Mouse (Mus musculus) midbrain, embryonic 13.5 days (tissue): ENCODE measurements around the gene Tex19.1. TPM values are rescaled to one million over a fixed set of nuclear protein-coding genes. Genes with fewer than 3 reads are reported as not detected.

ENCODE experiments used
- ATAC-seq: fragments of 200-750 bp; cut with Nextera tagmentation; 2 replicates; pipeline ENCODE4 v1.8.0; 2017; ENCODE audit warnings: mild to moderate bottlenecking, moderate TSS enrichment, moderate library complexity
- H3K27ac ChIP-seq: fragments of 300-500 bp; sonication (generic); 2 replicates; pipeline ENCODE4 v1.5.1; 2015; ENCODE audit warnings: inconsistent platforms, mild to moderate bottlenecking, moderate library complexity
- H3K27me3 ChIP-seq: fragments of 300-500 bp; sonication (generic); 2 replicates; pipeline ENCODE4 v1.6.1; 2015; ENCODE audit warnings: mild to moderate bottlenecking, inconsistent platforms
- H3K36me3 ChIP-seq: fragments of 300-500 bp; sonication (generic); 2 replicates; pipeline ENCODE4 v1.6.1; 2015; ENCODE audit warnings: mild to moderate bottlenecking, inconsistent platforms
- H3K4me1 ChIP-seq: fragments of 300-500 bp; sonication (generic); replicated peaks from 2 replicates; pipeline ENCODE4 v1.6.1; 2015; ENCODE audit warnings: inconsistent platforms
- H3K4me2 ChIP-seq: fragments of 300-500 bp; sonication (generic); replicated peaks from 2 replicates; pipeline ENCODE4 v1.6.1; 2015; ENCODE audit warnings: moderate library complexity, mild to moderate bottlenecking, inconsistent platforms
- H3K4me3 ChIP-seq: fragments of 300-500 bp; sonication (generic); replicated peaks from 2 replicates; pipeline ENCODE4 v1.5.1; 2015; ENCODE audit warnings: mild to moderate bottlenecking, inconsistent platforms
- H3K9ac ChIP-seq: fragments of 300-500 bp; sonication (generic); replicated peaks from 2 replicates; pipeline ENCODE4 v1.6.1; 2015; ENCODE audit warnings: mild to moderate bottlenecking, inconsistent platforms
- H3K9me3 ChIP-seq: fragments of 300-500 bp; sonication (generic); 2 replicates; pipeline ENCODE4 v1.6.1; 2016; ENCODE audit warnings: mild to moderate bottlenecking, inconsistent platforms
- WGBS: fragments of 180-500 bp; shearing (Covaris S2); methylation state at CpG from one replicate; pipeline ENCODE4 v1.1.7; 2015; 5-methylcytosine and 5-hydroxymethylcytosine counted together
- polyA plus RNA-seq: library from polyadenylated mRNA; unstranded; fragments of >200 nt; fragmentation: Nextera tagmentation; extraction: Ambion mirVana; gene quantifications from 2 replicates; pipeline ENCODE4 v1.2.1, GENCODE M21; 2015

Tex19.1 gene
- polyA plus RNA-seq, 1 experiment from 2014 or later = not detected

GRCm38 (mm10) chr11:121121151-121121550, 24.8 kb upstream of the Tex19.1 start:
- H3K9me3 ChIP-seq = no peaks in the 10 kb centered on the region
- H3K4me2 ChIP-seq = no peak overlapping the region
- H3K36me3 ChIP-seq = no peaks in the 10 kb centered on the region
- WGBS = 92% methylated on average over 3 of the region's 3 CpGs
- no peak for ATAC-seq
- no peak overlapping the region for H3K4me3 ChIP-seq
- H3K9ac ChIP-seq = no peak overlapping the region
- no peaks in the 10 kb centered on the region for H3K27me3 ChIP-seq
- no peaks in the 10 kb centered on the region for H3K4me1 ChIP-seq
- H3K27ac ChIP-seq = no peak overlapping the region

GRCm38 (mm10) chr11:121122024-121122670, 23.8 kb upstream of the Tex19.1 start:
- Histone ChIP-seq H3K27me3 (no peaks in the 10 kb centered on the region), H3K4me1 (no peaks in the 10 kb centered on the region), H3K9ac (no peak overlapping the region), H3K36me3 (no peaks in the 10 kb centered on the region), H3K27ac (no peak overlapping the region), H3K4me3 (no peak overlapping the region), H3K9me3 (no peaks in the 10 kb centered on the region), H3K4me2 (no peak overlapping the region)
- 78% methylated on average over 2 of the region's 2 CpGs for WGBS
- no peak for ATAC-seq

GRCm38 (mm10) chr11:121123438-121123837, 22.5 kb upstream of the Tex19.1 start:
- no peak overlapping the region for H3K9ac ChIP-seq
- H3K4me2 ChIP-seq = no peak overlapping the region
- 88% methylated on average over 4 of the region's 4 CpGs for WGBS
- no peaks in the 10 kb centered on the region for H3K9me3 ChIP-seq
- H3K4me1 ChIP-seq = no peaks in the 10 kb centered on the region
- no peaks in the 10 kb centered on the region for H3K36me3 ChIP-seq
- H3K27ac ChIP-seq = no peak overlapping the region
- H3K4me3 ChIP-seq = no peak overlapping the region
- no peaks in the 10 kb centered on the region for H3K27me3 ChIP-seq
- ATAC-seq = no peak

GRCm38 (mm10) chr11:121125522-121126172, 20.3 kb upstream of the Tex19.1 start:
- WGBS = 92% methylated on average over 3 of the region's 3 CpGs
- Histone ChIP-seq H3K4me3 (no peak overlapping the region), H3K27me3 (no peaks in the 10 kb centered on the region), H3K9ac (no peak overlapping the region), H3K4me2 (no peak overlapping the region), H3K36me3 (no peaks in the 10 kb centered on the region), H3K9me3 (no peaks in the 10 kb centered on the region), H3K4me1 (no peaks in the 10 kb centered on the region), H3K27ac (no peak overlapping the region)
- no peak for ATAC-seq

GRCm38 (mm10) chr11:121126395-121126794, 19.5 kb upstream of the Tex19.1 start:
- WGBS = 87% methylated on average over 1 of the region's 1 CpGs
- Histone ChIP-seq H3K4me3 (no peak overlapping the region), H3K27me3 (no peaks in the 10 kb centered on the region), H3K27ac (no peak overlapping the region), H3K36me3 (no peaks in the 10 kb centered on the region), H3K4me2 (no peak overlapping the region), H3K4me1 (no peaks in the 10 kb centered on the region), H3K9me3 (no peaks in the 10 kb centered on the region), H3K9ac (no peak overlapping the region)
- no peak for ATAC-seq

- H3K4me2 ChIP-seq = no peak overlapping the region
- no peaks in the 10 kb centered on the region for H3K36me3 ChIP-seq
- no peaks in the 10 kb centered on the region for H3K27me3 ChIP-seq
- ATAC-seq = no peak
- no peak overlapping the region for H3K9ac ChIP-seq
- no peaks in the 10 kb centered on the region for H3K4me1 ChIP-seq
- H3K9me3 ChIP-seq = no peaks in the 10 kb centered on the region
- H3K4me3 ChIP-seq = no peak overlapping the region
- no peak overlapping the region for H3K27ac ChIP-seq
- 88% methylated on average over 3 of the region's 3 CpGs for WGBS
These were observed 18.5 kb upstream of the Tex19.1 start for GRCm38 (mm10) chr11:121127441-121127840.

GRCm38 (mm10) chr11:121129616-121130015, 16.3 kb upstream of the Tex19.1 start:
- no peak overlapping the region for H3K27ac ChIP-seq
- H3K9me3 ChIP-seq = no peaks in the 10 kb centered on the region
- ATAC-seq = no peak
- H3K27me3 ChIP-seq = no peaks in the 10 kb centered on the region
- no peak overlapping the region for H3K9ac ChIP-seq
- H3K36me3 ChIP-seq = no peaks in the 10 kb centered on the region
- no peak overlapping the region for H3K4me2 ChIP-seq
- H3K4me3 ChIP-seq = no peak overlapping the region
- no peaks in the 10 kb centered on the region for H3K4me1 ChIP-seq
- WGBS = 83% methylated on average over 1 of the region's 1 CpGs

- H3K4me2 ChIP-seq = no peak overlapping the region
- no peak overlapping the region for H3K4me3 ChIP-seq
- no peak for ATAC-seq
- H3K36me3 ChIP-seq = no peaks in the 10 kb centered on the region
- WGBS = 83% methylated on average over 1 of the region's 1 CpGs
- no peak overlapping the region for H3K9ac ChIP-seq
- no peak overlapping the region for H3K27ac ChIP-seq
- no peaks in the 10 kb centered on the region for H3K9me3 ChIP-seq
- H3K27me3 ChIP-seq = no peaks in the 10 kb centered on the region
- no peaks in the 10 kb centered on the region for H3K4me1 ChIP-seq
These were observed 11.3 kb upstream of the Tex19.1 start for GRCm38 (mm10) chr11:121134600-121134999.

- no peaks in the 10 kb centered on the region for H3K4me1 ChIP-seq
- ATAC-seq = no peak
- H3K36me3 ChIP-seq = no peaks in the 10 kb centered on the region
- no peak overlapping the region for H3K4me2 ChIP-seq
- H3K9me3 ChIP-seq = no peaks in the 10 kb centered on the region
- H3K4me3 ChIP-seq = no peak overlapping the region
- 85% methylated on average over 5 of the region's 5 CpGs for WGBS
- no peak overlapping the region for H3K27ac ChIP-seq
- no peaks in the 10 kb centered on the region for H3K27me3 ChIP-seq
- H3K9ac ChIP-seq = no peak overlapping the region
These were observed 8.3 kb upstream of the Tex19.1 start for GRCm38 (mm10) chr11:121137682-121138081.

GRCm38 (mm10) chr11:121138732-121139131, 7.2 kb upstream of the Tex19.1 start:
- Histone ChIP-seq H3K27ac (no peak overlapping the region), H3K4me1 (no peaks in the 10 kb centered on the region), H3K4me3 (no peak overlapping the region), H3K27me3 (no peaks in the 10 kb centered on the region), H3K9me3 (no peaks in the 10 kb centered on the region), H3K9ac (no peak overlapping the region), H3K4me2 (no peak overlapping the region), H3K36me3 (no peaks in the 10 kb centered on the region)
- ATAC-seq = no peak
- WGBS = 44% methylated on average over 6 of the region's 6 CpGs

- Histone ChIP-seq H3K4me3 (no peak overlapping the region), H3K9ac (no peak overlapping the region), H3K27me3 (no peaks in the 10 kb centered on the region), H3K27ac (no peak overlapping the region), H3K36me3 (no peaks in the 10 kb centered on the region), H3K4me1 (no peaks in the 10 kb centered on the region), H3K4me2 (no peak overlapping the region), H3K9me3 (no peaks in the 10 kb centered on the region)
- 80% methylated on average over 9 of the region's 9 CpGs for WGBS
- no peak for ATAC-seq
These were observed 2.5 kb upstream of the Tex19.1 start for GRCm38 (mm10) chr11:121143325-121144015.

- Histone ChIP-seq H3K27me3 (no peaks in the 10 kb centered on the region), H3K4me1 (no peaks in the 10 kb centered on the region), H3K4me3 (no peak overlapping the region), H3K27ac (no peak overlapping the region), H3K9me3 (no peaks in the 10 kb centered on the region), H3K9ac (no peak overlapping the region), H3K4me2 (no peak overlapping the region), H3K36me3 (no peaks in the 10 kb centered on the region)
- WGBS = 80% methylated on average over 3 of the region's 3 CpGs
- ATAC-seq = no peak
These were observed 2.2 kb downstream of the Tex19.1 start for GRCm38 (mm10) chr11:121148193-121148592.
